Mouse (Mus musculus) neural tube, embryonic 12.5 days (tissue): ENCODE results near the gene Zfp335. TPM values are rescaled to one million over a fixed set of nuclear protein-coding genes. Genes with fewer than 3 reads are reported as not detected.

Experiments used
- ATAC-seq: fragments of 200-750 bp; cut with Nextera tagmentation; 2 replicates; pipeline ENCODE4 v1.8.0; 2017; ENCODE audit warnings: low read depth, mild to moderate bottlenecking, moderate TSS enrichment, moderate library complexity; ENCODE audit not compliant: low FRiP score
- H3K27ac ChIP-seq: fragments of 300-500 bp; sonication (generic); 2 replicates; pipeline ENCODE4 v1.5.1; 2016
- H3K27me3 ChIP-seq: fragments of 300-500 bp; sonication (generic); replicated peaks from 2 replicates; pipeline ENCODE4 v1.6.1; 2016; ENCODE audit warnings: mild to moderate bottlenecking
- H3K36me3 ChIP-seq: fragments of 300-500 bp; sonication (generic); 2 replicates; pipeline ENCODE4 v1.6.1; 2016; ENCODE audit warnings: mild to moderate bottlenecking
- H3K4me1 ChIP-seq: fragments of 300-500 bp; sonication (generic); 2 replicates; pipeline ENCODE4 v1.6.1; 2016
- H3K4me2 ChIP-seq: fragments of 300-500 bp; sonication (generic); replicated peaks from 2 replicates; pipeline ENCODE4 v1.6.1; 2016; ENCODE audit warnings: mild to moderate bottlenecking
- H3K4me3 ChIP-seq: fragments of 300-500 bp; sonication (generic); 2 replicates; pipeline ENCODE4 v1.5.1; 2016
- H3K9ac ChIP-seq: fragments of 300-500 bp; sonication (generic); 2 replicates; pipeline ENCODE4 v1.6.1; 2016; ENCODE audit warnings: mild to moderate bottlenecking
- H3K9me3 ChIP-seq: fragments of 300-500 bp; sonication (generic); 2 replicates; pipeline ENCODE4 v1.6.1; 2016; ENCODE audit warnings: mild to moderate bottlenecking
- WGBS: fragments of 180-500 bp; shearing (Covaris S2); methylation state at CpG from one replicate; pipeline ENCODE4 v1.1.7; 2016; 5-methylcytosine and 5-hydroxymethylcytosine counted together
- polyA plus RNA-seq: library from polyadenylated mRNA; unstranded; fragments of >200 nt; fragmentation: Nextera tagmentation; extraction: Ambion mirVana; gene quantifications from 2 replicates; pipeline ENCODE4 v1.2.1, GENCODE M21; 2016

The Zfp335 gene
- polyA plus RNA-seq, 1 experiment from 2014 or later = 17.2 TPM

GRCm38 (mm10) chr2:164947506-164947905 is 35.9 kb upstream of the Zfp335 start:
- Histone ChIP-seq H3K9ac (no peak overlapping the region), H3K4me1 (peaks cover 16% of the 10 kb centered on the region), H3K4me3 (no peak overlapping the region), H3K4me2 (no peak overlapping the region), H3K27ac (no peak overlapping the region), H3K9me3 (no peaks in the 10 kb centered on the region), H3K27me3 (peaks cover 63% of the 10 kb centered on the region), H3K36me3 (no peaks in the 10 kb centered on the region)
- no peak for ATAC-seq
- WGBS = 39% methylated on average over 4 of the region's 4 CpGs

GRCm38 (mm10) chr2:164942692-164943290 is 31.2 kb upstream of the Zfp335 start:
- WGBS = 24% methylated on average over 5 of the region's 5 CpGs
- peaks cover 28% of the 10 kb centered on the region for H3K4me1 ChIP-seq

GRCm38 (mm10) chr2:164940140-164940830 is 28.7 kb upstream of the Zfp335 start, which contains the start of gene Mmp9:
Gene Mmp9, plus strand, starts transcription at chr2:164940780.
- no peak within 1 kb of the TSS for H3K4me3 ChIP-seq
- peaks cover 28% of the 10 kb centered on the region for H3K4me1 ChIP-seq
- H3K27me3 ChIP-seq = peaks cover 52% of the 10 kb centered on the region
- ATAC-seq = no peak
- no peak within 1 kb of the TSS for H3K9ac ChIP-seq
- H3K4me2 ChIP-seq = peak within 1 kb of the TSS; percentile 69
- no peaks in the 10 kb centered on the region for H3K36me3 ChIP-seq
- no peak within 1 kb of the TSS for H3K27ac ChIP-seq
- no peaks in the 10 kb centered on the region for H3K9me3 ChIP-seq
- 27% methylated on average over 10 of the region's 10 CpGs for WGBS

More at GRCm38 (mm10) chr2:164942692-164943290, 31.2 kb upstream of the Zfp335 start:
- Histone ChIP-seq H3K27me3 (peaks cover 43% of the 10 kb centered on the region), H3K9ac (no peak overlapping the region), H3K9me3 (no peaks in the 10 kb centered on the region), H3K36me3 (no peaks in the 10 kb centered on the region), H3K4me2 (no peak overlapping the region), H3K27ac (no peak overlapping the region), H3K4me3 (no peak overlapping the region)
- ATAC-seq = no peak

- Histone ChIP-seq H3K4me1 (peaks cover 28% of the 10 kb centered on the region), H3K27ac (0 out of 2 replicates have a peak overlapping the region, but pooled peaks have one; percentile 34), H3K9ac (peak overlapping the region; percentile 38), H3K36me3 (no peaks in the 10 kb centered on the region), H3K27me3 (peaks cover 53% of the 10 kb centered on the region), H3K9me3 (no peaks in the 10 kb centered on the region), H3K4me3 (peak overlapping the region; percentile 26), H3K4me2 (peak overlapping the region; percentile 69)
- ATAC-seq = peak; percentile 67
- WGBS = 1% methylated on average over 11 of the region's 11 CpGs
These were observed 27.5 kb upstream of the Zfp335 start for GRCm38 (mm10) chr2:164939106-164939505.

DNA sequence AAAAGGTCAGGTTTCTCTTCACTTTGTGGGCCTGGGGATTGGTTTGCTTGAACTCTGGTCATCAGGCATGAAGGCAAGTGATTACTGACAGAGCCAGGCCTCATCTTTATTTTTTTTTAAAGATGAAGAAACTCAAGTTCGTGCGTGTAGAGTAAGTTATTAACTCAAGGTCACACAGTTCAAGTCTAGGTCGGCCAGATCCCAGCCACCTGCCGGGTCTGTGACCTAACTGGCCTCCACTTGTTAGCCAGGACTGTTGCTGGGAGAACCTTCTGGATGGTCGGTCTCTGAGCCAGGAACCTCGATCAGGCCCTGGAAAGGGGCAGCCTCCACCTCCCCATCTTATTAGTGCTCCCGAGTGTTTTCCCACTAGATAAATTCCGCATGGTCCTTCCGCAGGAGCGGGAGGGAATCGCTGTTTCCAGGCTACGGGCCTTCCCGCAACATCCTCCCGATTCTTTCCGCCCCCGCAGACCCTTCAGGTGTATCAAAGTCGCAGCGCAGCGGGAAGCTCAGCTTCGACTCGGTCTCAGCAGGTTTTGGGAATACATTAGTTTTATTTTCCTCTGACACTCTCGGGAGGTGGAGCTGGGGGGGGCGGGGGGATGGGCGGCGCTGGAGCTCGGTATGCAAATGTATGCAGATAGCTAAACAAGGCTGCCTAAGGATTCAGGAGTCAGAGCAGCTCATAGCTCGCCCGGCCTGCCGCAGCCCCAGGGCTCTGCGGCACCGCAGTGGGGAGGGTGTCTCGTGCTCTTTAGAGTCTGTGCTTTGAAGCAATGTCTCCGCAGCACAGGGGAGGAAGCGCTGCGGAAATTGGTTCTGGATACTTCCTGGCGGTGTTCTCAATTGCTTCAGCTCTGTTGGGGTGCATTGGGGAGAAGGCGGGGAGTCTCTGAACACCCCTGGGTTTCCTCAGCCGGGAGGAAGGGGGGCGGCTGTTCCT is 26.9 kb upstream of the Zfp335 start:
- ATAC-seq = peak; percentile 89
- no peaks in the 10 kb centered on the region for H3K9me3 ChIP-seq
- peak overlapping the region; percentile 69 for H3K4me2 ChIP-seq
- H3K27me3 ChIP-seq = peaks cover 53% of the 10 kb centered on the region
- WGBS = 3% methylated on average over 39 of the region's 39 CpGs
- H3K36me3 ChIP-seq = no peaks in the 10 kb centered on the region
- peak overlapping the region; percentile 38 for H3K9ac ChIP-seq
- 0 out of 2 replicates have a peak overlapping the region, but pooled peaks have one; percentile 34 for H3K27ac ChIP-seq
- peaks cover 28% of the 10 kb centered on the region for H3K4me1 ChIP-seq
- H3K4me3 ChIP-seq = peak overlapping the region; percentile 26

GRCm38 (mm10) chr2:164935991-164936390 is 24.4 kb upstream of the Zfp335 start:
- Histone ChIP-seq H3K4me2 (no peak overlapping the region), H3K9ac (no peak overlapping the region), H3K27ac (no peak overlapping the region), H3K9me3 (no peaks in the 10 kb centered on the region), H3K27me3 (peaks cover 53% of the 10 kb centered on the region), H3K4me1 (peaks cover 28% of the 10 kb centered on the region), H3K4me3 (no peak overlapping the region), H3K36me3 (no peaks in the 10 kb centered on the region)
- WGBS = 89% methylated on average over 4 of the region's 4 CpGs
- ATAC-seq = no peak

DNA sequence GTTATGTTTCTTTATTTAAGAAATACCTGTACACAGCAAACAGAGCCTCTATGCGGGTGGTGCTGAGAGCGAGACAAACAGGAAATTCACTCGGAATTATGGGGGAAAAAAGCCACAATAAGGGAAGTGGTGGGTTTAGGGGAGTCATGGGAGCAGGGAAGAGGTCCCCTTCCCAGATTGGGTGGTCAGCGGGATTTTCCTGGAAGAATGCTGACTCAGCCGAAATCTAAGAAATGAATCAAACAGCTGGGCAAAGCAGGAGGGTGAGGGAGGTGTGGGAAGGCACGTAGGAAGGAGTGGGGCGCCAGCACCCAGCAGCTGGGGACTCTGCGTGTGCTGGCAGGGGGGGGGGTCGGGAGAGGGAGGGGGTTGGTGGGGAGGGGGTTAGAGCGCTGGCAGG is 22.0 kb upstream of the Zfp335 start:
- no peak overlapping the region for H3K27ac ChIP-seq
- no peaks in the 10 kb centered on the region for H3K9me3 ChIP-seq
- peaks cover 37% of the 10 kb centered on the region for H3K27me3 ChIP-seq
- no peak overlapping the region for H3K4me3 ChIP-seq
- WGBS = 56% methylated on average over 8 of the region's 10 CpGs
- no peak overlapping the region for H3K4me2 ChIP-seq
- no peaks in the 10 kb centered on the region for H3K36me3 ChIP-seq
- H3K9ac ChIP-seq = no peak overlapping the region
- ATAC-seq = no peak
- peaks cover 5% of the 10 kb centered on the region for H3K4me1 ChIP-seq

DNA sequence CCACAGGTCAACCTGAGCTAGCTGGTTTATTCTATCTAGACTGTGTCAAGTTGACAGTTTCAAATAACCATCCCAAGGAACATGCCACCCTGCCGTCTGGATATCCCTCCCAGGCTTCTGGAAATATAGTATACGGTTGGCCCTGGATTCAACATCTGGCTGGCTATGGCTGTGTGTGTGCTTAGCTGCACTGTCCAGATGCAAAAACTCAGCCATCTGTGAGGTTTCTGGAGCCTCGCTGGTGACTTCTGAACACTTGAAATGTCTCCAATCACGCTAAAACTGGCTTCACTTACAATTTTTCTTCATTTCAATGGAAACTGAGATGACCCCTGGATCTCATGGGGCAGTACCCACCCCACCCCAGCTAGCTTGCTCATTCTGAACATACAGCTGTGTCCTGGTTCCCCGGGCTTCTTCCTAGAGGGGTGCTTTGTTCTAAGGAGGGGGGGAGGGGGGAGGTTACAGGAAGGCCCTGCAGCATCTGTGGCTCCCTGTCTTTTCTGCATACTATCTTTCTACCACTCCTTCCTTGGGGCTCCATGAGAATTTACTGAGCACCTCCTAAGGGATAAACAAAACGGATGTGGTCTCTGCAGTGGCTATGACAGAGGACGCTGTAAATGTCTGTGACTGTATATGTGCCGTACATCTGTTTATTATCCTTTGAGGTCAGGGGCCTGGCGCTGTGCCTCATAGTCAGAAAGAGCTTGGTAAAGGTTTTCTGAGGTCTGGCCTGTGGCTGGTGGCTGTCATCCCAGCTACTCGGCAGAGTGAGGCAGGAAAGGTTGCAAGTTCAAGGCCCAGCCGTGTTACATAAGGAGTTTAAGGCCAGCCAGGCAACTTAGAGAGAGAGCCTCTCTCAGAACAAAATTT is 19.4 kb upstream of the Zfp335 start:
- no peak overlapping the region for H3K4me2 ChIP-seq
- 64% methylated on average over 11 of the region's 11 CpGs for WGBS
- no peaks in the 10 kb centered on the region; the same call in 1 of the 2 replicates for H3K4me1 ChIP-seq

GRCm38 (mm10) chr2:164924100-164924857 is 12.7 kb upstream of the Zfp335 start:
- Histone ChIP-seq H3K36me3 (peaks cover 10% of the 10 kb centered on the region), H3K9ac (no peak overlapping the region), H3K4me1 (peaks cover 17% of the 10 kb centered on the region; the same call in 1 of the 2 replicates), H3K27me3 (no peaks in the 10 kb centered on the region), H3K27ac (no peak overlapping the region), H3K4me3 (no peak overlapping the region), H3K9me3 (no peaks in the 10 kb centered on the region), H3K4me2 (no peak overlapping the region)
- 0 out of 2 replicates have a peak, but pooled peaks have one; percentile 66 for ATAC-seq
- WGBS = 42% methylated on average over 11 of the region's 11 CpGs

More for the DNA sequence above, 19.4 kb upstream of the Zfp335 start:
- Histone ChIP-seq H3K27ac (no peak overlapping the region), H3K9me3 (no peaks in the 10 kb centered on the region), H3K27me3 (peaks cover 12% of the 10 kb centered on the region; the same call in 1 of the 2 replicates), H3K36me3 (no peaks in the 10 kb centered on the region), H3K9ac (0 out of 2 replicates have a peak overlapping the region, but pooled peaks have one; percentile 9), H3K4me3 (no peak overlapping the region)
- ATAC-seq = no peak

GRCm38 (mm10) chr2:164923291-164923690 is 11.7 kb upstream of the Zfp335 start:
- Histone ChIP-seq H3K27me3 (no peaks in the 10 kb centered on the region), H3K27ac (no peak overlapping the region), H3K9me3 (no peaks in the 10 kb centered on the region), H3K9ac (no peak overlapping the region), H3K4me1 (peaks cover 17% of the 10 kb centered on the region; the same call in 1 of the 2 replicates), H3K4me3 (no peak overlapping the region), H3K4me2 (no peak overlapping the region), H3K36me3 (peaks cover 12% of the 10 kb centered on the region)
- ATAC-seq = no peak
- 44% methylated on average over 4 of the region's 4 CpGs for WGBS
